Mouse (Mus musculus) frontal cortex, postnatal 36 days (tissue): ENCODE measurements at regions not wholly inside any gene's neighbourhood (a gene's known extent, or its start where the extent isn't known, plus 50 kb on each side); places are given as distances from the start of the nearest gene placed in this dataset.
"Not testable (repeated sequence)": the region's sequence is repeated elsewhere in the genome, so short reads cannot be mapped to it uniquely, and the experiment has no call there.

Experiments used
- DNase-seq, 2 experiments: peaks; one replicate each; pipeline ENCODE4 v3.0.0; 2022; ENCODE audit warnings: low spot score in 2 of 2

DNA sequence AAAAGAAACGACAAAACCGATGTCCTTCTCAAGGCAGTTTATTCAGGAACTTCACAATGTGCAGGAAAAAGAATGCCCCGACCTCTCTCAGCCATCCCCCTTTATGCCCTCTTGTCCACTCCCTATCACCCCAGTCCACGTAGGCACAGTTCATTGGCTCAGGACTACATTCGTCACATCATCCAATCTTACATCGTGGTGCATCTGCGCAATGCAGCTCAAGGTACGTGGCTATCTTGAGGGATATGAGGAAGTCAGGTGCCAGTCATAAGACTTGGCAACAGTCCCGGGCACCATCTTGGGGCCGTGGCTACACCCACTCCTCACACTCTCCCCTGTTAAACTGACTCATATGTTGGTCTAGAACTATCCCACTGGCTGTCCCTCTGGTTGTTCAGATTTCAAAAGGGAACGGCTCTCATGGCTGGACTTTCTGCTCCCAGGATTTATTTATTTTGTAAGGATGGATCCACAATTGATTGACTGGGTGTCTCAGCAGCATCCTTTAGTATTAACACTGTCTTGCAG, 87.4 kb upstream of the Olfr1402 start:
- DNase-seq: not testable (repeated sequence)

DNA sequence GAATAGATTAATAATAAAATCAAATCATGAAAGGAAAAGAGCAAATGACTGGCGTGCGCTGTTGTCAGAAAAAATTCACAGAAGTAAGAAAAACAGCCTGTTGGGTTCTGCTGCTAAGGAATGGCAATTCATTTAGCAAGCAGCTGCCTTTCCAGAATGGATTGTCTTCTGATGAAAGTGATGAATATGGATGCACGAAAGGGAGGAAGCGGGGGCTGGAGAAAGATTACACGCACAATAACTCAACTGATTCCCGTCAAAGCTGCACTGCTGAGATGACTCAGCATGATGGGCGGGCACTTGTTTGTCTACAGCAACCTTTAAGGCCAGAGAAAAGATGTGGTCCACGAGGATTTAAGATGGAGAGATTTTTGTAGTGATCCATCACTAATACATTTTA, 85.4 kb upstream of the Olfr1402 start:
- DNase-seq: peak; percentile 36 to 49

DNA sequence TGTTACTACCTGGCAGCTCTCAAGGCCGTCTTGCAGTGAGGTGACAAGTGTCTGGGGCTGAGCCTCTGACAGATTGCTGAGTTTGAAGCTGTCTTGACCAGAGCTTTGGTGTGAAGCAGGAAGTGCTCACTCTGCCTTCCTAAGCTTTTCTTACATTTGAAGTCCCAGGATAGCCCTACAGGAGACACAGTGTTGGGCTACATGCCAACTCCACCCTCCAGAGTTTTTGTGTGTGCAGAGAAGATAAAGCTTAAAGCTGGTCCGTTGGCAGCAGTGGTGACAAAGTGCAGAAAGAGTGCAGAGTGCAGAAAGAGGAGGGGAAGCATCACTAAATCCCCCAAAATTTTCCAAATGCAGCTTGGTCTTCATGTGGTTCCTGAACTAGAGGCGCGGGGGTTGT, 70.1 kb upstream of the Olfr1402 start:
- no peak for DNase-seq

DNA sequence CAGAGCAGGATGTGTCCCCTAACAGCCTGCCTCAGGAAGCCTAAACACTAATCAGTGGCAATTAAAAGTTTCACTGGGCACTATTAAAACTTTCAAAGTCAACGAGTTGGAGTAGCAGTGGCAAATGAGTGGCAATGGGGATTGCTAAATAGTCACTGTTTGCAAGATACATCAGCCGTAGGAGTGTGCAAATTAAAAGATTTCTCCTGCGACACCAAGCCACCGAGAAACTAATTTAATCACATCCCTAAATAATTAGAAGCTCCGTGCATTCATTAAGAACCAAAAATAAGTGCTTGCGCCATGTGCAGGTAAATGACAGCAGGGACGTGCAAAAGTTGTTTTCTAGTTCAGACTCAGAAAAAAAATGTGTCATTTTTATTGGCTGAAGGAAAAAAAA, 69.4 kb upstream of the Olfr1402 start:
- DNase-seq: no peak

DNA sequence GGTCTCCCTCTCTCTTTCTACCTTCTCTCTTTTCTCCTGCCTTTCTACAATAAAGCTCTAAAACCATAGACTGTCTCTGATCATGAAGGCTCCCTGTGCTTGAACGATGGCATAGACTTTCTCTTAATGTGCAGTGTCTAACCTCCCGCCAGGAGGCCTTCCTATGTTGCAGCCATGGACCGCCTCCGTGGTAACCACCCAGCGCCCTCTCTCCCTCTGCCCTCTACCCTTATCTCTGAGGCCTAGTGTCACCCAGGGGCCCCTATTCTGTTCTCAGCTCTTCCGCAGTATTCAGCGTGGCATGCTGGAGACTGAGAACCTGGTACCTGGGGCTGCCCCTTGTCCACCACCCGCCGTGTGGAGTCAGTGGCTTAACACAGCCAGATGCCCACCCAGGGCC, 67.5 kb upstream of the Olfr1402 start:
- no peak for DNase-seq
